Mouse (Mus musculus): ENCODE results near the gene Arsg. TPM values are rescaled to one million over a fixed set of nuclear protein-coding genes. Genes with fewer than 3 reads are reported as not detected.

Gene Arsg
- total RNA-seq, 1 experiment, result 1.0 TPM

- no peak for DNase-seq (ENCODE audit: low read depth, low spot score)
- Histone ChIP-seq H3K4me3 (ENCODE audit: insufficient read depth in 1 of 2, low read depth in 1 of 2, low read length in 2 of 2, poor library complexity in 1 of 2, severe bottlenecking in 1 of 2) (no peak overlapping the region), H3K9ac (ENCODE audit: insufficient read depth, low read depth, low read length, poor library complexity, severe bottlenecking) (no peak overlapping the region), H3K36me3 (ENCODE audit: control insufficient read depth, insufficient read depth, low read length, poor library complexity, severe bottlenecking) (no peaks in the 10 kb centered on the region), H3K9me3 (ENCODE audit: control insufficient read depth, insufficient read depth, low read depth, low read length) (no peaks in the 10 kb centered on the region), H3K27ac (ENCODE audit: insufficient read depth, low read depth, low read length, poor library complexity, severe bottlenecking) (no peak overlapping the region), H3K4me1 (ENCODE audit: control insufficient read depth in 2 of 2, insufficient read depth in 2 of 2, low read length in 2 of 2, poor library complexity in 1 of 2) (peaks cover 0 to 2% of the 10 kb centered on the region in 2 experiments; a peak in 1 of 4 replicates)
- TF ChIP-seq MAFK (IDR thresholded peaks at IDR 0.05; ENCODE audit: insufficient read depth, low read depth, low read length) (no peak), CHD2 (IDR thresholded peaks at IDR 0.05; ENCODE audit: low read depth, low read length) (no peak), ZNF384 (IDR thresholded peaks at IDR 0.05; ENCODE audit: low read depth, low read length) (no peak), ZC3H11A (IDR thresholded peaks at IDR 0.05; ENCODE audit: borderline replicate concordance, low read depth, low read length) (no peak), HCFC1 (IDR thresholded peaks at IDR 0.05; ENCODE audit: borderline replicate concordance, insufficient read depth, low read length) (no peak)
- in situ Hi-C loops (cut with MboI; ENCODE audit: low sequenced_read_pairs in 2 of 2, unreplicated experiment in 2 of 2), result no loop called here
These were observed 31.8 kb downstream of the Arsg start for GRCm38 (mm10) chr11:109504977-109505376.

GRCm38 (mm10) chr11:109505823-109506222 lies 32.6 kb downstream of the Arsg start:
- in situ Hi-C loops (cut with MboI; ENCODE audit: low sequenced_read_pairs in 2 of 2, unreplicated experiment in 2 of 2), result no loop called here
- TF ChIP-seq MAFK (IDR thresholded peaks at IDR 0.05; ENCODE audit: insufficient read depth, low read depth, low read length), result no peak
- no peak for TF ChIP-seq CHD2 (IDR thresholded peaks at IDR 0.05; ENCODE audit: low read depth, low read length)
- TF ChIP-seq ZNF384 (IDR thresholded peaks at IDR 0.05; ENCODE audit: low read depth, low read length), result no peak
- TF ChIP-seq ZC3H11A (IDR thresholded peaks at IDR 0.05; ENCODE audit: borderline replicate concordance, low read depth, low read length), result no peak
- TF ChIP-seq HCFC1 (IDR thresholded peaks at IDR 0.05; ENCODE audit: borderline replicate concordance, insufficient read depth, low read length), result no peak
- peaks cover 0 to 2% of the 10 kb centered on the region in 2 experiments; a peak in 1 of 4 replicates for H3K4me1 ChIP-seq (ENCODE audit: control insufficient read depth in 2 of 2, insufficient read depth in 2 of 2, low read length in 2 of 2, poor library complexity in 1 of 2)
- H3K9me3 ChIP-seq (ENCODE audit: control insufficient read depth, insufficient read depth, low read depth, low read length), result no peaks in the 10 kb centered on the region
- no peak for DNase-seq (ENCODE audit: low read depth, low spot score)
- no peak overlapping the region for H3K9ac ChIP-seq (ENCODE audit: insufficient read depth, low read depth, low read length, poor library complexity, severe bottlenecking)
- H3K4me3 ChIP-seq (ENCODE audit: insufficient read depth in 1 of 2, low read depth in 1 of 2, low read length in 2 of 2, poor library complexity in 1 of 2, severe bottlenecking in 1 of 2), result no peak overlapping the region
- H3K27ac ChIP-seq (ENCODE audit: insufficient read depth, low read depth, low read length, poor library complexity, severe bottlenecking), result no peak overlapping the region
- H3K36me3 ChIP-seq (ENCODE audit: control insufficient read depth, insufficient read depth, low read length, poor library complexity, severe bottlenecking), result no peaks in the 10 kb centered on the region

- in situ Hi-C loops (cut with MboI; ENCODE audit: low sequenced_read_pairs in 2 of 2, unreplicated experiment in 2 of 2), result no loop called here
- Histone ChIP-seq H3K4me3 (ENCODE audit: insufficient read depth in 1 of 2, low read depth in 1 of 2, low read length in 2 of 2, poor library complexity in 1 of 2, severe bottlenecking in 1 of 2) (no peak overlapping the region), H3K9me3 (ENCODE audit: control insufficient read depth, insufficient read depth, low read depth, low read length) (no peaks in the 10 kb centered on the region), H3K36me3 (ENCODE audit: control insufficient read depth, insufficient read depth, low read length, poor library complexity, severe bottlenecking) (no peaks in the 10 kb centered on the region), H3K9ac (ENCODE audit: insufficient read depth, low read depth, low read length, poor library complexity, severe bottlenecking) (no peak overlapping the region), H3K4me1 (ENCODE audit: control insufficient read depth in 2 of 2, insufficient read depth in 2 of 2, low read length in 2 of 2, poor library complexity in 1 of 2) (peaks cover 0 to 2% of the 10 kb centered on the region in 2 experiments; a peak in 1 of 4 replicates), H3K27ac (ENCODE audit: insufficient read depth, low read depth, low read length, poor library complexity, severe bottlenecking) (no peak overlapping the region)
- DNase-seq (ENCODE audit: low read depth, low spot score), result no peak
- TF ChIP-seq ZC3H11A (IDR thresholded peaks at IDR 0.05; ENCODE audit: borderline replicate concordance, low read depth, low read length) (no peak), HCFC1 (IDR thresholded peaks at IDR 0.05; ENCODE audit: borderline replicate concordance, insufficient read depth, low read length) (no peak), CHD2 (IDR thresholded peaks at IDR 0.05; ENCODE audit: low read depth, low read length) (no peak), MAFK (IDR thresholded peaks at IDR 0.05; ENCODE audit: insufficient read depth, low read depth, low read length) (no peak), ZNF384 (IDR thresholded peaks at IDR 0.05; ENCODE audit: low read depth, low read length) (no peak)
These were observed 33.9 kb downstream of the Arsg start for GRCm38 (mm10) chr11:109507068-109507467.

- DNase-seq (ENCODE audit: low read depth, low spot score), result peak; percentile 39
- Histone ChIP-seq H3K36me3 (ENCODE audit: control insufficient read depth, insufficient read depth, low read length, poor library complexity, severe bottlenecking) (no peaks in the 10 kb centered on the region), H3K9me3 (ENCODE audit: control insufficient read depth, insufficient read depth, low read depth, low read length) (no peaks in the 10 kb centered on the region), H3K4me3 (ENCODE audit: insufficient read depth in 1 of 2, low read depth in 1 of 2, low read length in 2 of 2, poor library complexity in 1 of 2, severe bottlenecking in 1 of 2) (peak overlapping the region in 1 of 2 experiments; percentile 11; a peak in 1 of 4 replicates), H3K4me1 (ENCODE audit: control insufficient read depth in 2 of 2, insufficient read depth in 2 of 2, low read length in 2 of 2, poor library complexity in 1 of 2) (0 out of 4 replicates have a peak, but pooled peaks cover 0 to 2% of the 10 kb centered on the region in 2 experiments), H3K9ac (ENCODE audit: insufficient read depth, low read depth, low read length, poor library complexity, severe bottlenecking) (no peak overlapping the region), H3K27ac (ENCODE audit: insufficient read depth, low read depth, low read length, poor library complexity, severe bottlenecking) (no peak overlapping the region)
- TF ChIP-seq HCFC1 (IDR thresholded peaks at IDR 0.05; ENCODE audit: borderline replicate concordance, insufficient read depth, low read length) (no peak), MAFK (IDR thresholded peaks at IDR 0.05; ENCODE audit: insufficient read depth, low read depth, low read length) (no peak), ZC3H11A (IDR thresholded peaks at IDR 0.05; ENCODE audit: borderline replicate concordance, low read depth, low read length) (no peak), ZNF384 (IDR thresholded peaks at IDR 0.05; ENCODE audit: low read depth, low read length) (no peak), CHD2 (IDR thresholded peaks at IDR 0.05; ENCODE audit: low read depth, low read length) (no peak)
- in situ Hi-C loops (cut with MboI; ENCODE audit: low sequenced_read_pairs in 2 of 2, unreplicated experiment in 2 of 2), result no loop called here
These were observed 40.0 kb downstream of the Arsg start for GRCm38 (mm10) chr11:109512995-109513675.

All from ES-E14 (cell line).